Mouse (Mus musculus): ENCODE results near the gene Cc2d1a.

Cc2d1a gene

DNA sequence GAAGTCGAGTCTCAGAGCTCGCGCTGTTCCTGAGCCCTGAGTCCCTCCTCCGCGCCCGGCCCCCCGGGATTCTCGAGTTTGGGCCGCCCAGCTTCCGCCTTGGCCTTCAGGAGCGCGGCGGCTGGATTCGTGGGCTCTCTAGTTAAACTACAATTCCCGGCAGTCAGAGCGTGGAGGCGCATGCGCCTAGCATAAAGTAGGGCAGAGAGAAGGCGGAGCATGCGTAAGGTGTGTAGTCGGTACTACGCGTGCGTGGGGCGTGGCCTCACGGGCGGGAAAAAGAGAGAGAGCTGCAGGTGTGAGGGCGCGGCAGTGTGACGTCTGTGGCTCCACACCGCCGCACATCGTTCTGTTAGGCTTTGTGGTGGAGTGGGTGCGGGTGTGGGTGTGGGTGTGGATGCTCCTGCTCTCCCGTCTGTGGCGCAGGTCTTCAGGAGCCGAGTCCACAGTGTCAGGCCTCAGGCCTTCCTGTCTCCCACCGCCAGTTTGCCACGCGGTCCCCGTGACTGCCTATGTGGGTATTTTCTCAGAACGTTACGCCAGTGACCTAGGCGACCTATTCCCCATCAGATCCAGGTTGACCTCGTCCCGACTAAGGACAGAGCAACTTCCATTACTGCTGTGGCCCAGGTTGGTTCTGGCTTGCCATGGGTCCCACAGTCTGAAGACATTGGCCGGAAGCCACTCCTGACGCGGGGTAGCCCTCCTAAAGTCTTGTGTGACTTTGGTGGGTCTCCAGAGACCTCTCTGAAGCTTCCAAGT, at the start of gene Cc2d1a, which contains the start of gene 4930432K21Rik:
TSS of gene Cc2d1a (minus strand) at position 168 of the 762 bp plus-strand sequence.
TSS of gene 4930432K21Rik (plus strand) at position 257 of the 762 bp plus-strand sequence.
- DNase-seq (ENCODE audit: inconsistent age in 2 of 2, low spot score in 1 of 2): peak; percentile 96 to 97

DNA sequence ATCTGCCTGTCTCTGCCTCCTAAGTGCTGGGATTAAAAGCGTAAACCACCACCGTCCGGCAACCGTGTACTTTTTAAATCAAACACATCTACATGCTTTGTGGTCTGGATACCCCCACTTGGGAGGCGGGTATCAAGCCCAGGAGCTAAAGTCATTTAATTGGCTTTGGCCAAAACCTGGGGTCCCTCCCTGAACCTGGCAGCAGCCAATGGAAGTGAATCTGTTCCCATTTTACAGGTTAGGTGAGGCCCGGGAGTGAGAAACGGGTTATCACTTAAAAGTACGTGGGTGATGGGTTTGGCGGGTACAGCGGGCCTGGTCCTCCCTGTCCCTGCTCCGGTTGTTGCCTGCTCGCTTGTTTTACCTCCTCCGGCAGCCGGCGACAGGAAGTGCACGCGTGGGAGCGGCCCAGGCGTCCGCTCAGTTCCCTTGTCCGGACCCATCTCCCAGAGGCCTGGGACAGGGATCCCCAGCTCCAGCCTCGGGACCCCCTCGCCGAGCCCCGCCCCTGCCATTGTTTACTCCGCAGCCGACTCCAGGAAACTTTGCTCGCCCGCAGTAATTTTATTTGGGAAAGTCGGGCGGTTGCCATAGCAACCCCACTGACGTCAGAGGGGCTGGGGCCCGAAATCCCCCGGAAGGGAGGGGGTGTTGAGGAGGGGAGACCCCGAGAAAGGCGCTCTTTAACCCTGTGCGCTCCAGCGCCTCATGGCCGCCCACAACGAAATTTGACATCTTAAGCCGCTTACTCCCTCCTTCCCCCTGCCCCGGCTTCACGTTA, 49.6 kb upstream of the Cc2d1a start:
- DNase-seq (ENCODE audit: inconsistent age in 2 of 2, low spot score in 1 of 2): peak; percentile 89 to 95

DNA sequence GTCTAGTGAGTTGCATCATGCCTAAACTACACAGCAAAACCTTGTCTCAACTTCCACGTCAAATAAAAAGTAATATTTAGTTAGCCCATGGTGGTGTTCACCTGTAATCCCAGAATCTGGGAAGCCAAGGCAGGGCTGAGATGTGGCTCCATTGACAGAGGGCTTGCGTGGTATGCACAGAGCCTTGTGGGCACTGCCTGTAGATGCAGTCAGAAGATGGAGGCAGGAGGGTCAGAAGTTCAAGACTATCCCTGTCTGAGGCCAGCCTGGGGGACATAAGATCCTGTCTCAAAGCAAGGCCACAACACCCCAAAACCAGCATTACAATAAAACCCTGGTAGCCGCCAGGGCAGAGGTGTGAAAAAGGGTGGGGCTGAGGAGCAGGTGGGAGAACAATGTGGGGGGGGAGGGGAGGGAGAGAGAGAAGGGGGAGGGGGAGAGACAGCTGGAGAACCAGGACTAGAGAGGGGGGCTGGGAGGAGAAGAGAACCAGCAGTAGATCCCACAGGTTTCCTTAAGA, 46.5 kb upstream of the Cc2d1a start:
- peak in 1 of 2 experiments; percentile 42 for DNase-seq (ENCODE audit: inconsistent age in 2 of 2, low spot score in 1 of 2)

DNA sequence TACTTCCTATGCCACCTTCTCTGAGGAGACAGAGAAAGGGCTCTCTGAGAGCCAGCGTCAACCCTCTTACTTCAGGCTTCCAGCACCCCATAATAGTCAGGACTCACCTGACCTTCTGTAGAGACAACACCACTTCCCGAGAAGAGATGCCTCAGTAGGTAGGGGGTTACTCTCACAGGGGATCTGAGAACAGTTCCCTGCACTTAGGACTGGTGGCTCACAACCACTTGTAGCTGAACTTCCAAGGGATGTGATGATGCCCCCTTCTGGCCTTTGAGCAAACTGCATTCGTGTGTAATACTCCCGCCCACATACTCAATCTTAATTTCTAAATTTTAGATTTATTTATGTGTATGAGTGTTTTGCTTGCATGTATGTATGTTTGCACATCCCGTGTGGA, 45.8 kb upstream of the Cc2d1a start:
- peak in 1 of 2 experiments; percentile 58 for DNase-seq (ENCODE audit: inconsistent age in 2 of 2, low spot score in 1 of 2)

DNA sequence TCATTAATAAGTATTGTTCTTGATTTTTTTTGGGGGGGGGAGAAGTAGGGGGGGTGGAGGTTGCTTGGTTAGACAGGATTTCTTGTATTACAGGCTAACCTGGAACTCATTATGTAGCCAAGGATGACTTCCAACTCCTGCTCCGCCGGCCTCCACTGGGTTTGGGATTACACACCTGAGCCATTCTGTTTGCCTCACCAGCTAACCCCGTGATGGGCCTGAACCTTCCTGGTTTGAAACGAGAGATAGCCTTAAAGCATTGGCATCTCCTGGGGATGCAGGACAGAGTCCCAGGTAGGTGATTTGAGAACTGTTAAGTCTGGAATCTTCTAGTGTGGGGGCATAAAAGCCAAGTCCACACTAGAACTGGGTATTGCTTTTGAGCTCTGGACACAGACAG, 45.4 kb upstream of the Cc2d1a start:
- DNase-seq (ENCODE audit: inconsistent age in 2 of 2, low spot score in 1 of 2): no peak

DNA sequence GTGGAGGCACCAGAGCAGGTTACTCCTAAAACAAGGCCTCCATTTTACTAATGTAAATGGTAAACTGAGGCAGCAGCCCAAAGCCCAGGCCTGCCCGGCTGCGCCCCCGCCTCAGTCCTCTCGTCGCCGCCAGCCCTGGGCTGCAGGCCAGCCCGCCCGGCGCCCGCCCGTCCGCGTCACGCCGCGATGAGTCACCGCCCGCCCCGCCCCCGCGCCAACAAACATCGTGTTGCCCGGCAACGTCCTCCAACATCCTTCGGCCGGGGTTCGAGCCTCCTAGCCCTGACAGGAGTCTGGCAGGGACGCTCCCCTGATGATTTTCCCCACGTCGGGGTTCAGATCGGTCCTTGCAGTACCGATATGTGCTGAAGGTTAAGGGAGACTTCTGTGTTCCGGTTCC, 44.8 kb upstream of the Cc2d1a start:
- peak; percentile 88 to 96 for DNase-seq (ENCODE audit: inconsistent age in 2 of 2, low spot score in 1 of 2)

DNA sequence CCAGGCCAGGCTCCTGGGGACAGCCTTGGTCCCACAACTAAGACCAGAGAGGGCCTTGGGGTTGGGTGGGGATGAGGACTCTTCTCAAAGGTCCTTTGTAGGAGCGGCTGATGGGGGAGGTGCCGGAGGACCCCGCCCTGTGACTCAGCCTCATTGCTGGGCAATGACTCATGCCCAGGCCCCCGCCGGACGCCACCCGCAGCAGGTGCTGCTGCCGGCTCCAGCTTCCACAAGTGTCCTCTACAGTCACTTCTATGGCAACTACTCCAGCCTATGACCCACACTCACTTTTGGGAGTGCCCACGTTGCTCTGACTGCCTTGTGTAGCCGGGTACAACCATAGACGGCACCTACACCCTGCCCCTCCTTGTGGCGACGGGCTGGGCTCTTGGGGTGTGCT, 44.3 kb upstream of the Cc2d1a start:
- peak; percentile 90 to 93 for DNase-seq (ENCODE audit: inconsistent age in 2 of 2, low spot score in 1 of 2)

DNA sequence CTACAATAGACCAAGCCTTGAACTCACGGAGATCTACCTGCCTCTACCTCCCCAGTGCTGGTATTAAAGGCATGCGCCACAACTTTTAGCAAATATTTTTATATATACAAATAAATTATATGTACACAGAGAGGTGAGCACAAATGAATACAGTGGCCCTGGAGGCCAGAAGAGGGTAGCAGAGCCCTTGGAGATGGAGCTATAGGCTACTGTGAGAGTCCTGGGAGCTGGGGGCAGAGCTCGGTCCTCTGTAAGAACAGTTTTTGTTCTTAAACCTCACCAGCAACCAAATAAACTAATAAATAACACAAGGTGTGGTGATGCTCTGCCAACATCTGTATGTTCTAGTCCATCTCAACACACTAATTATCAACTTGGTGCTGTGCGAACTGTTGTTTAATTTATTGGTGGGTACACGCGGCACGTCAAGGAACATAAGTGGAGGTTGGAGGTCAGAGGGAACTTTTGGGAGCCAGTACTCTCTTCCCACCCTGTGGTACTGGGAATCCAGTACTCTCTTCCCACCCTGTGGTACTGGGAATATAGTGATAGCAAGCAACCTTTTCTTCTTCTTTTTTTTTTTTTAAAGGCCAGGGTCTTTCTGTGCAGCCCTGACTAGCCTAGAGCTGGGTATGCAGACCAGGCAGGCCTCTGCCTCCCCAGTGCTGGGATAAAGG, 42.6 kb upstream of the Cc2d1a start:
- DNase-seq (ENCODE audit: inconsistent age in 2 of 2, low spot score in 1 of 2): peak in 1 of 2 experiments; percentile 51

DNA sequence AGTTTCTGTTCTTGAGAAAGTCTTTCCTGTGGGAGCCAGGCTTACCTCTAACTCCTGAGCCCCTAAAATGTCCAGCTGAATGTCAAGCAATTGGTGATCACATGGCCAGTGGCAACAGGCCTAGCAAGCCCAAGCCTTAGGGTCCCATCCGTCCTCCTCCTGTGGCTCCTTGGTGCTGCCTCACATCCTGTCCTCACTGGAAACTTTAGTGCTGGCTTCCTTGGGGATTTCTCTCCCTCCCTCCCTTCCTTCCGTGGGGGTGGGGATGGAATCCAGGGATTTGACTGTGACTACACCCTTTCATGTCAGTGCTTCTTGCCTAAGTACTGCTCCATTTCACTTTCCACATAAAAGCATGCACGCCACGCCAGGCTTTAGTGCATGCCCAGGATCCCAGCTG, 41.9 kb upstream of the Cc2d1a start:
- peak; percentile 56 to 75 for DNase-seq (ENCODE audit: inconsistent age in 2 of 2, low spot score in 1 of 2)

DNA sequence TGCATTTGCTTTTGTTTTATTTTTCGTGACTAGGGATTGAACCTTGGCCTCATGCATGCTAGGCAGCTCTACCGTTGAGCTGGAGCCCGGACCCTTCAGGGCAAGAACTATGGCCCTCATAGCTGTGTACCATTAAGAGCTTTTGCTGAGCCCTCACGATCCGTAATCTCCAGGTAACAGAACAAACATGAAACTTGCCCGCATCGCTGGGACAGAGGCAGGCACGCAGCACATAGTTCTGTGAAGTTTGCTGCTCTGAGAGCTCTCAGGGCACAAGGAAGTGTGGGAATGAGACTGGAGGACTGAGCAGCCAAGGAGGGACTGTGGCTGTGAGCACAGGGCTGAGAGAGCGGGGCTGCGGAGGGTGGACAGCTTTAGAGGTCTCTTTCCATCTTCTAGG, 40.9 kb upstream of the Cc2d1a start:
- DNase-seq (ENCODE audit: inconsistent age in 2 of 2, low spot score in 1 of 2): peak in 1 of 2 experiments; percentile 32

DNA sequence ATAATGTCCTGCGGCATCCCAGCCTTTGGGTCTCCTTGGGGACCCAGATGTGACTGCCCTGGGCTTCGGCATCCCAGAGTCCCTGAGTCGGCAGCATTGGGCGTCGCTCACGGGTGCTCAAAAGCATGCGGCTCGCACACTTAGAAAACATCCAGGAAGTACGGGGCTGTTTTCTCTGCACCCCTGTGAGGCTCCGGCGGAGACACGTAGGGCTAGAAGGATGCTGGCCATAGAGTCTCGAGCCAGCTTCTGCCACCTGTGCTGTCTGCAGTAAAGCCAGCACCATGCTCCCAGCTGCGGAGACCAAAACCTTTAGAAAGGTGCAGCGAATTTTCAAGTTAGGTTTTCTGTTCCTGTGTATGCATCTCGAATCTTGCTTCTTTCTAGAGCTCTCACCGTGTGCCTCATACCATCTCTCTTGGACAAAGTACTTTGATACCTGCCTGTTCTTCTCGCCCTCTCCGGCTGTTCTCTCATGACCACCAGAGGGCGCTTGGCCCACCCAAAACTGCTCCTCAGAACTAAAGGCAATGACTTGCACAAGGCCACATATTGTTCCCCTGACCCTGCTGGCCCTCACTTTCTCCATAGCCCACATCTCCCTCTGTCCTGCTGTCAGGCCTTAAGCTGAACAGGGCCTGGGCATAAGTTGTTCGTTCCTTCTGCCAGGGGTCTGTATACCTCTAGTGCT, 39.5 kb upstream of the Cc2d1a start:
- peak; percentile 72 to 87 for DNase-seq (ENCODE audit: inconsistent age in 2 of 2, low spot score in 1 of 2)

DNA sequence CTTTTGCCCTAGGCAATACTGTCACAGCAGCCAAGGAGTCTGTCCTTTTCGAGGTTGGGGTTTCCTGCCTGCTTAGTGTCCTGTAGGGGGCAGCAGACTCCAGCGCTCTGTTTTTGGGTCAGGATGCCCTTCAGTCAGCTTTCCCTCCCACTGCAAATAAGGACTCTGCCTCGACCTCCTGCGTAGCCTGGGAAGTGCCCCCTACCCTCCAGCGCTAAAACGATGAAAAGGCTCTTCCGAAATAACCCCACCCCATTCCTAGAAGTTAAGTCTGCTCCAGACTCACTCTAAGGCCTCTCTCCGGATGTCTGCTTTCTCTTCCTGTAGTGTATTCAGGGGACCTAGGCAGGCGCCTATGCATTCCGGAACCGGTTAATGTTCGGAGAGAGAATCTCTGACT, 38.8 kb upstream of the Cc2d1a start:
- peak; percentile 81 to 95 for DNase-seq (ENCODE audit: inconsistent age in 2 of 2, low spot score in 1 of 2)

DNA sequence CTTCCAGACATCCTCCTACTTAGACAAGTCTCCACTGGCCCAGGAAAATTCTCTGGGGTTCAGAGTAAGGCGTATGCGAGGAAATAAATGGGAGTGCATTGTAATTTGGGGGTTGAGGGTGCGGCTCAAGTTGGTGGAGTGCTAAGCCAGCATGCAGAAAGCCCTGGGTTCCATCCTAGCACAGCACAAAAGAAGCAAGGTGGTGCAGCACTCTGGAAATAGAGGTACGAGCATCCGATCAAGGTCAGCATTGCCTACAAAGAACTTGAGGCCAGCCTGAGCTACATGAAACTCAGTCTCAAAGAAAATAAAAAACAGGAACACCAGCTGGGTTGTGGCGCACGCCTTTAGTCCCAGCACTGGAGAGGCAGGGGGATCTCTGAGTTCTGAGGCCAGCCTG, 37.4 kb upstream of the Cc2d1a start, which contains the start of gene Nanos3:
TSS of gene Nanos3 (minus strand) at position 101 of the 400 bp plus-strand sequence.
- no peak for DNase-seq (ENCODE audit: inconsistent age in 2 of 2, low spot score in 1 of 2)

DNA sequence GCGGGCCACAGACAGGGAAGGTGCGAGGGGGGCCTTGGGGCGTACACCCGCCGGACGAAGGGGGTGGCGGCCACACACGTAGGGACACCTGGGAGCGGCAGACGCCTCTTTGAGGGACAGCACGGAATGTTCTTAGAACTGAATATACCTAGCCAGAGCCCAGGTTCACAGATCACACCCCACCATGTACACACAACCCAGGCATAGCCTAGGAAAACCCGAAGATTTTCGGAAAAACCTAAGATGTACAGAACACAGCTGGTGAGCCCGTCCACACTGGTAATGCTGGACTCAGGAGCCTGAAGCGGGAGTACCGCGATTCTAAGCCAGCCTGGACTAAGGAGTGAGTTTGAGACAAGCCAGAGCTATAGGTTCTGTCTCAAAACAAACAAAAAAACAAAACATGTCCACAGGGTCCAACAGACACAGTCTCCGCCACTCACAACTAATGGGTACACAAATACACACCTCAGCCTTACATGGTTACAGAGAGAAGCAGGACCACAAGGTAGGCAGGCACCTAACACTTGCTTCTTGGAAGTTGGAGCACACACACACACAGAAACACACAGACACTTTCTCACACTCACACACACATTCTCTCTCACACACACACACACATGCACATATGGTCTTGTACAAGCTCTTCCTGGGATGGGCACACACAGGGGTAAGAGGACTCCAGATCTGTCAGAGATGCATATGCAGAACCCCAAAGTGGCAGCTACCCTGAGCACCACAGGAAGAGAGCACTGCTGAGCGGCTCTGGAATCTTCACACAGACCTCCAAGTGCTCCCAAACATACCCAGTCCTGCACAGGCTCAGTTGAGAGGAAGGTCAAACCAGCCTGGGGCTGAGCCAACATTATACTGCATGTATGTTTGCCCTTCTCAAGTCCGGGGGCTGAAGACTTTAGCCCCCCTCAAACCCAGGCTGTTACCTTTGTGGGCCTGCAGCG, 36.6 kb upstream of the Cc2d1a start:
- peak in 1 of 2 experiments; percentile 36 for DNase-seq (ENCODE audit: inconsistent age in 2 of 2, low spot score in 1 of 2)

DNA sequence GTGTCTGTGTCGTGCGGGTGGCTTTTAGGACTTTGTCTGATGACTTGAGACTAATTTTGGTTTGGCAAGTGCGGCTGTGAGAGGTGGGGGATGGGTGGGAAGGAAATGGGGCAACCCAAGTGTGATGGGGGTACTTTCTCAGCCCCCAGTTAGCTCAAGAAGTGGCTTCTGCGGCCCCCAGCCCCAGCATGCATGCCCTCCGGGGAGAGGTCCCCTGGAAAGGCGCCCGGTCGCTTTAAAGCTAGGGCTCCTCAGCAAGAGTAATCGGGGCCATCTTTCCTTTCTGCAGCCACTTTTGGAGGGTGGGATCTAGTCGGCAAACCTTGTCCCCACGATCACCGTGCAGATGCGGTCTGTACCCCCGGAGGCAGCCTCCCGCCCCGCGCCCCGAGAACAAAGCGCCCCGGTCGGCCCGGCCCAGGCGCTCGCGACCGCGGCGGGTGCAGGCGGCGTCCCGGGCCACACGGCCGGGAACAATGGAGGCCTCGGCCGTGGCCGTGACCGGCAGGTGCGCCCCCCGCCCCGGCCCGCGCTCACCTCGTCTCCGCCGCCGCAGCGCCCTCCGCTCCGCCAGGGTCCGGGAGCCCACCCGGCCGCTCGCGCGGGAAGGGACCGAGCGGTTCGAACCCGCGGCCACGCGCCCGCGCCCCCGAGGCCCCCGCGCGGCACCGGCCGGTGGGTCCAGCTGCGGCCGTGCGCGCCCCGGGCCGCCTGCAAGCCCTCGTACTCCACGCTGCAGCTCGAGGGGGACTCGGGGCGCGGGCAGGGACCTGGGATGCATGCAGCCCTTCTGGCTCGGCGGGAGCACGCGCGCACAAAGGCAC, 35.7 kb upstream of the Cc2d1a start:
- peak; percentile 42 to 72 for DNase-seq (ENCODE audit: inconsistent age in 2 of 2, low spot score in 1 of 2)

DNA sequence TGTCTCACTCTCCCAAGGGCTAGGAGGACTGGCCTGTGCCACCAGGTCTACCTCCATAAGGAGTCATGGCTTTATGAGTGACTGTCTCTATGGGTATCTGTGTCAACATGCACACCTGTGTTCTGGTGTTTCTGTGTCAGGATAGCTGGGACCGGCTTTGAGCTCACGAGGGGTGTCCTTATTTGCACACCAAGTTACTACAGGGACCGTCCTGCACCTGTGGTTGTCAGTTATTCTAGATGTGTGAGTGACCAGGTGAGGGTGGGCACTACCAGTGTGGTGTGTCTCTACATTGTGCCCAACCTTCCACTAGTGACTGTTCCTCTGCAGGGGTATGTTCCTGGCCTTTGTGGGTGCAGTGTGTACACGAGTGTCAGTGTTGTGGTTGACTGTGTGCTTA, 35.1 kb upstream of the Cc2d1a start:
- DNase-seq (ENCODE audit: inconsistent age in 2 of 2, low spot score in 1 of 2): no peak

DNA sequence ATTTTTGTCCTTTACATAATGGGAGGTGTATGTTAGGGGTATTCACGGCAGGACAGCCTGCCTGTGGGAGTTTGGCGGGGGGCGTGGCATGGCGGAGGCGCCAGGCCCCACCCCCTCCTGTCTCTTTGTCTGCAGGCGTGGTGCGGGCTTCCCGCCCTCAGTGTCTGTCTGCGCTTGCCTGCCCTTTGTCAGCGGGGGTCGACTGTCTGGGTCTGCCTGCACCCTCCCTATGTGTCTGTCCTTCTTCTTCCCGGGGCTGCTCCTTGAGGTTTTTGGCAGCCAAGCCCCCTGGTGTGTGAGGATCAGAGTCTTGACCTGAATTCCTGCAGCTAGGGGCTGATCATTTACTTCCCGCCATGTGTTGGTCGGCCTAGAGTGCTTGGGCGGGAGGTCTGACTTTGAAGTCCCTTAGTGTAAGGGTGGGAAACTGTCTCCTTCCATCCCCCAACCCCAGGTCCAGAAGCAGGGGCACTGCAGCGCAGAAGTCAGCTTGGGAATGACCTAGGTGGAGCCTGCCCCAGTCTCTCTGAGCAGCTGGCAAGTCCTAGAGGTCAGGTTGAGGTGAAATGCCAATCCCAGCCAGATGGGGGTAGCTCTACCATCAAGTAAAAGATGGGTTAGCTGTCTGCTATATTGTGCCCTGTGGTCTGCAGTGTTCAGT, 32.9 kb upstream of the Cc2d1a start:
- peak in 1 of 2 experiments; percentile 37 for DNase-seq (ENCODE audit: inconsistent age in 2 of 2, low spot score in 1 of 2)

DNA sequence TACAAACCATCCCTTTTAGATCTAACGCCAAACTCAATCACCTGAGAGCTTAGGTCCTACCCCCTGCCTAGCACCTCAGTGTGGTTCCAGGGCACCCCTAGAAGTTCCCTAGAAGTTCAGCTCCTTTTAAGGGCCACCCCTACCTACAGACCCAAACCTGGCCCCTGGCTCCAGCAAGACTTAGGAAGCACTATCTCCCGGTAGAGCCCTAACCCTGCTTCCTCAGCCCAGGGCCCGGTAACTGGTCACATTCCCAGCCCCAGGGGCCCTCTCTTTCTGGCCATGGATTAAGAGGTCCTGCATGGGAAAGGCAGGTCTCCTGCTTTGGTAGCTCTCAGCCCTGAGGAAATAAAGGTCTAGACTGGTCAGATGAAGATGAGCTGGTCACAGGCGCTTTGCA, 32.2 kb upstream of the Cc2d1a start:
- DNase-seq (ENCODE audit: inconsistent age in 2 of 2, low spot score in 1 of 2): no peak
